Mouse (Mus musculus) mesoderm, embryonic 11.5 days (tissue): ENCODE data around the gene Gm21095.
"Not testable (repeated sequence)": the region's sequence is repeated elsewhere in the genome, so short reads cannot be mapped to it uniquely, and the experiment has no call there.

Experiments used
- DNase-seq: peaks from one replicate; pipeline ENCODE4 v3.0.0-alpha.2; 2012; ENCODE audit warnings: low read depth, low spot score

Gene Gm21095

DNA sequence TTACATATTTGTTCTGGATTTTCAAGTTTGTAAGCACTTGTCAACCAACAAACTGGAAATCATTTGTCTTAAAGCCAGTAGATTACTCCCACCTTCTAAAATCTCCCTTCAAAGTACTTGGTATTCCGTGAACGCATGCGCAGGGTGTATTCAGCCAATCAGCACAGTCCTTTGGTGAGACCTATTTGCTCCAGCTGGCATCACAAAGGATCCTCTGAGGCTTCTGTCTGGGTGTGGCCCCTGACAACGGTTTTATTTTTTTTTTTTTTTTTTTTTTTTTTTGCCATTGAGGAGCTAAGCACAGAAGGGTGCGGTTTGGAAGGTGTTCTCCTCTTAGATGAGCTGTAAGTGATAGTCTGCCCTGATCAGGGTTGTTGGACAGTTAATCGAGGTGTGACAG is at the start of gene Gm21095:
Gm21095 (plus strand) TSS at position 301 of the 400 bp plus-strand sequence.
- not testable (repeated sequence) for DNase-seq
